ENCODE assay signal across 10 mouse cellular contexts in genomic region chr4:128160656-128161055, GRCm38 (mm10).
"Had no signal": no experiment of that assay in that cellular context is flagged by ENCODE, and none has a peak within 500 bp of the region (broad histone marks: within the 10 kb centered on the region; RNA-seq: fewer than 3 reads in every experiment).

No protein-coding gene starts in this region.

- DNase-seq: lung, adult 18-20 months; lung, embryonic 14.5 days; lung, postnatal 10 days; midbrain, embryonic 14.5 days; right cerebral cortex, adult 18-20 months; right cerebral cortex, postnatal 4 days; spleen, adult 18-20 months; thymus, adult 18-20 months; thymus, postnatal 14 days; thymus, postnatal 36 days had no signal
